Mouse (Mus musculus) heart, embryonic 14.5 days (tissue): ENCODE results near the gene Pds5a. TPM values are rescaled to one million over a fixed set of nuclear protein-coding genes. Genes with fewer than 3 reads are reported as not detected.

ENCODE experiments used
- ATAC-seq: fragments of 200-750 bp; cut with Nextera tagmentation; 2 replicates; pipeline ENCODE4 v1.8.0; 2017; ENCODE audit warnings: low read depth, moderate TSS enrichment; ENCODE audit not compliant: insufficient number of reproducible peaks, insufficient read depth, low FRiP score
- H3K27ac ChIP-seq, 2 experiments: fragments of 200-500 bp in 1 of 2; fragments of 300-500 bp in 1 of 2; sonication (generic) in 1 of 2; replicated peaks in 1 of 2; 2 replicates each; pipeline ENCODE4 v1.5.1; 2012 to 2014; ENCODE audit warnings: low read depth in 2 of 2, low read length in 2 of 2, control low read depth in 1 of 2, mild to moderate bottlenecking in 1 of 2, mixed read lengths in 1 of 2; ENCODE audit not compliant: control insufficient read depth in 1 of 2, insufficient read depth in 1 of 2
- H3K27me3 ChIP-seq: fragments of 300-500 bp; sonication (generic); 2 replicates; pipeline ENCODE4 v1.6.1; 2014; ENCODE audit warnings: mild to moderate bottlenecking, low read length, control low read depth; ENCODE audit not compliant: control insufficient read depth, insufficient read depth
- H3K36me3 ChIP-seq: fragments of 300-500 bp; sonication (generic); 2 replicates; pipeline ENCODE4 v1.6.1; 2014; ENCODE audit warnings: mild to moderate bottlenecking, control low read depth, low read length, mixed read lengths; ENCODE audit not compliant: control insufficient read depth, insufficient read depth
- H3K4me1 ChIP-seq, 2 experiments: fragments of 200-500 bp in 1 of 2; fragments of 300-500 bp in 1 of 2; sonication (generic) in 1 of 2; 2 replicates each; pipeline ENCODE4 v1.6.1; 2012 to 2014; ENCODE audit warnings: low read length in 2 of 2, control low read depth in 1 of 2, mixed read lengths in 1 of 2; ENCODE audit not compliant: control insufficient read depth in 2 of 2, insufficient read depth in 2 of 2
- H3K4me2 ChIP-seq: fragments of 300-500 bp; sonication (generic); 2 replicates; pipeline ENCODE4 v1.6.1; 2014; ENCODE audit warnings: mild to moderate bottlenecking, low read length
- H3K4me3 ChIP-seq, 2 experiments: fragments of 200-500 bp in 1 of 2; fragments of 300-500 bp in 1 of 2; sonication (generic) in 1 of 2; 2 replicates each; pipeline ENCODE4 v1.5.1; 2012 to 2014; ENCODE audit warnings: low read length in 2 of 2, mild to moderate bottlenecking in 2 of 2, control low read depth in 1 of 2, low read depth in 1 of 2, moderate library complexity in 1 of 2; ENCODE audit not compliant: control insufficient read depth in 1 of 2, insufficient read depth in 1 of 2
- H3K9ac ChIP-seq: fragments of 300-500 bp; sonication (generic); 2 replicates; pipeline ENCODE4 v1.6.1; 2014; ENCODE audit warnings: mild to moderate bottlenecking, low read length
- H3K9me3 ChIP-seq: fragments of 300-500 bp; sonication (generic); 2 replicates; pipeline ENCODE4 v1.6.1; 2016; ENCODE audit warnings: low read length, control low read depth; ENCODE audit not compliant: control insufficient read depth
- WGBS: fragments of 180-500 bp; shearing (Covaris S2); extraction: QIAGEN DNeasy Blood & Tissue Kit; methylation state at CpG from one replicate; pipeline ENCODE4 v1.1.7; 2014; 5-methylcytosine and 5-hydroxymethylcytosine counted together
- polyA plus RNA-seq: library from polyadenylated mRNA; unstranded; fragments of >200 nt; fragmentation: Nextera tagmentation; extraction: Ambion mirVana; gene quantifications from 2 replicates; pipeline ENCODE4 v1.2.1, GENCODE M21; 2014

Pds5a gene
- polyA plus RNA-seq, 1 experiment from 2014 or later, result 56.1 TPM

DNA sequence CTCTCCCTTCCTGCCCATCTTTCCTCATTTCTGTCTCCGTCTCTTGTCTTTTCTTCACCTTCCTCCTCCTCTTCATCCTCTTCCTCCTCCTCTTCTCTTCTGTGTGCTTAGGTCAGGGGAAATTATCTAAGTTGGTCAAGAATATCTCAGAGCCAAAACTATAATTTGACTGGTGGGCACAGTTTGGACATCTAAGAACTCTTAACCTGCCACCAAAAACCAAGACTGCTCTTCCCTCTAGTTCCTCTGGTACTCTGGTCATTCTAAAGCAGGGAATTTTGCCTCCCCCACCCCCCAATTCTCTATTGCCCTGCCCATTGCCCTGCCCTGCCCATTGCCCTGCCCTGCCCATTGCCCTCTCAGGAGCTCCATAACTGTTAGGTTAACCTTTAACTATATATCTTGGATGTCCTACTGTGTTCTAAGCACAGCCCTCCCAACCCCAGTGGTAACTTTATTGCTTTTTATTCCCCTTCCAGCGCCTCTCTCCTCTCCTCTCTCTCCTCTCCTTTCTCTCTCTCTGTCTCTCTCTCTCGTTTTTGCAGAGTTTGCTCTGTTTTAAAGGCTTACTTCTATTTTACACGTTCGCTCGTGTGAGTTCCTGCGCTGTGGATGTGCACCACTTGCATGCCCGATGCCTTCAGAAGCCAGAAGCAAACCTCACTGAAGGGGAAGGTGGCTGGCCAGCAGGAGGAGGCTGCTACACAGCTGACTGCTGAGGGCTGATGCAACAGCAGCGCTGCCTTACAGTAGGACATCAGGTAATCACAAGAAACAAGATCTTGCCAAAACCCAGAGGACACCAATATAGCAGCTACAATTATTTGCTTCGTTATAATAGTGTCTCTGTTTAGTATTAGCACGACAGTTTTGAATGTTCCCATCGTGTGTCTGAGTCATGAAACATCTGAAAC, 6.9 kb upstream of the Pds5a start:
- H3K9me3 ChIP-seq, result no peaks in the 10 kb centered on the region
- H3K4me1 ChIP-seq, result no peaks in the 10 kb centered on the region
- ATAC-seq, result no peak
- 69% methylated on average over 12 of the region's 12 CpGs for WGBS
- no peaks in the 10 kb centered on the region for H3K27me3 ChIP-seq
- H3K36me3 ChIP-seq, result no peaks in the 10 kb centered on the region
- no peak overlapping the region for H3K27ac ChIP-seq
- H3K4me2 ChIP-seq, result no peak overlapping the region
- no peak overlapping the region for H3K4me3 ChIP-seq
- H3K9ac ChIP-seq, result no peak overlapping the region

DNA sequence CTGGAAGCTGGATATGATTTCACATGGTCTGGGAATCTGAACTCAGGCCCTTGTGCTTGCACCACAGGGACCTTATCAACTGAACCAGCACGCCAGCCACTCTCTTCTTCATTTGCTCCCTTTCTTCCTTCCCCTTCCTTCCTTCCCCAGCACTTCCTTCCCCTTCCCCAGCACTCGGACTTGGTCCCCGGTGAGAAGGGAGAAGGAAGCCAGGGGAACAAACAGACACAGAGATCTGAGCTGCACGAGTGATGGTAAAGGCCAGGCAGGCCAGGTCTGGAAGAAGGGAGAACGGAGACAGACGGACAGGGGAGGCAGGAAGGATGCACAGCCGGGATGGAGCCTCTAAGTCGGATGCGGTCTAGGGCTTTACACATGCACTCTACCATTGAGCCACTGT, 5.2 kb upstream of the Pds5a start:
- WGBS, result 50% methylated on average over 9 of the region's 9 CpGs

DNA sequence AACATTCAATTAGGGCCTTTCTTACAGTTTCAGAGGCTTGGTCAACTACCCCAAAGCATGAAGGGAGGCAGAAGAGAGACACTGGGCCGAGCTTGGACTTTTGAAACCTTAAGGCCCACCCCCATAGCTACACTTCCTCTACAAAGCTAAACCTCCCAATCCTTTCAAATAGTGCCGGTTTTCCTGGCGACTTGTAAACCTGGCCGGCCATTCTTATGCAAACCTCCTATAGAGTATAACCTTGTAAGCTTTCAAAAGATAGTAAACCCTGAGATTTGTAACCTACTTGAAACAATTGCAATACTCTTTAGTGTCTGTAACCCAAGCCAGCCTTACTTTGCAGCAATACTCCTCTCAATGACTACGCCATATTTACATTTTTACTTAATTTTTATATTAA, 2.0 kb upstream of the Pds5a start:
- Histone ChIP-seq H3K27ac (no peak overlapping the region), H3K9me3 (no peaks in the 10 kb centered on the region), H3K4me2 (no peak overlapping the region), H3K4me3 (no peak overlapping the region), H3K36me3 (peaks cover 9% of the 10 kb centered on the region), H3K9ac (no peak overlapping the region), H3K27me3 (no peaks in the 10 kb centered on the region), H3K4me1 (peaks cover 0 to 10% of the 10 kb centered on the region in 2 experiments; a peak in 2 of 4 replicates)
- WGBS, result 88% methylated on average over 5 of the region's 5 CpGs
- no peak for ATAC-seq

More for the DNA sequence above, 5.2 kb upstream of the Pds5a start:
- no peaks in the 10 kb centered on the region for H3K27me3 ChIP-seq
- H3K4me3 ChIP-seq, result no peak overlapping the region
- no peaks in the 10 kb centered on the region for H3K4me1 ChIP-seq
- ATAC-seq, result no peak
- no peak overlapping the region for H3K27ac ChIP-seq
- H3K9ac ChIP-seq, result no peak overlapping the region
- H3K9me3 ChIP-seq, result no peaks in the 10 kb centered on the region
- no peak overlapping the region for H3K4me2 ChIP-seq
- no peaks in the 10 kb centered on the region for H3K36me3 ChIP-seq

DNA sequence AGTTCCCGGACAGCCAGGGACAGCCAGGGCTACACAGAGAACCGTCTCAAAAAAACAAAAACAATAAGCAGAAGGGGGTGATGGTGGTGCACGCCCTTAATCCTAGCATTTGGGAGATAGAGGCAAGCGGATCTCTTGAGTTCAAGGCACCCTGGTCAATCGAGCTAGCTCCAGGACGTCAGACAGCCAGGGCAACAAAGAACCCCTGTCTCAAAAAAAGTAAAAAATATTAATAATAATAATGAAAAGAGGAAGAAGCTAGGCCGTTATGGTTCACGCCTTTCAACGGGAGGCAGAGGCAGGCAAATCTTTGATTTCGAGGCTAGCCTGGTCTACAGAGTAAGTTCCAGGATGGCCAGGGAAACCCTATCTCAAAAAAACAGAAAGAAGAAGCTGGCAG, 1.1 kb upstream of the Pds5a start:
- no peak for ATAC-seq
- Histone ChIP-seq H3K27ac (peak overlapping the region; percentile 95 to 99), H3K27me3 (no peaks in the 10 kb centered on the region), H3K36me3 (peaks cover 17% of the 10 kb centered on the region), H3K4me1 (peaks cover 0 to 10% of the 10 kb centered on the region in 2 experiments; a peak in 2 of 4 replicates), H3K9ac (peak overlapping the region; percentile 98), H3K9me3 (no peaks in the 10 kb centered on the region), H3K4me3 (peak overlapping the region; percentile 99 to 100; a peak in 3 of 4 replicates), H3K4me2 (peak overlapping the region; percentile 75)
- WGBS, result 65% methylated on average over 10 of the region's 10 CpGs

DNA sequence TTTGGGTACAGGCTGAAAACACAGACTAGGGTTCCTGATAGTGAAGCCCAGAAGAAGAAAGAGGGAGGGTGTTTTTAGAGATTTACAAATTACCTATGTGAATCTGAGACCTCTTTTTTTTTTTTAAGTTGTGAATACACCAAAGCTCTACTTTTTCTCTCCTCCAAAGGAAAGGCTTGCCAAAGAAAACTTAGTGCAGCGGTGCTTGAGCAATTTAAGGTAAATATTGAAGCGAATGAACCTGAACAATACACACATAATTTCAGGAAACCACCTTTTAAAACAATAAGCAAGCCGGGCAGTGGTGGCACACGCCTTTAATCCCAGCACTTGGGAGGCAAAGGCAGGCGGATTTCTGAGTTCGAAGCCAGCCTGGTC, 675 bp upstream of the Pds5a start:
- peak overlapping the region; percentile 98 for H3K9ac ChIP-seq
- 20% methylated on average over 6 of the region's 6 CpGs for WGBS
- H3K4me1 ChIP-seq, result peaks cover 0 to 10% of the 10 kb centered on the region in 2 experiments; a peak in 2 of 4 replicates
- peaks cover 20% of the 10 kb centered on the region for H3K36me3 ChIP-seq
- H3K4me2 ChIP-seq, result peak overlapping the region; percentile 75
- H3K4me3 ChIP-seq, result peak overlapping the region; percentile 99 to 100
- H3K27ac ChIP-seq, result peak overlapping the region; percentile 95 to 99
- no peaks in the 10 kb centered on the region for H3K27me3 ChIP-seq
- no peak for ATAC-seq
- no peaks in the 10 kb centered on the region for H3K9me3 ChIP-seq

DNA sequence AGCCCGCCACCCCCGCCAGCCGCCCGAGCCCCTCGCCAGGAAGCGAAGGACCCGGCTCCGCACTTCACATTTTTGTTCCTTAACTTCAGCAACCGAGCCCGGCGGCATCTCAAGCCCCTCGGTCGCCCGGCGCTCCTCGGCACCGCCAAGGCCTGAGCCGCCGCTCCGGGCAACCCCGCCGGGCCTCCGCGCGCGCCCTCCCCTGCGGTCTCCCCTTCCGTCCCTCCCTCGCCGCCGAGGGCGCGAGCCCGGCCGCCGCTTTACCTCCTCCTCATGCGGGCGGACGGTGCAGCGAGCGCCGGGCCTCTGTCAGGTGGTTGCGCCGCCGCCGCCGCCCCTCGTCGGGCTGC, 612 bp downstream of the Pds5a start:
- H3K9me3 ChIP-seq, result no peaks in the 10 kb centered on the region
- ATAC-seq, result peak; percentile 45; the same call in 1 of the 2 replicates
- peaks cover 25% of the 10 kb centered on the region for H3K36me3 ChIP-seq
- H3K4me1 ChIP-seq, result peaks cover 0 to 10% of the 10 kb centered on the region in 2 experiments; a peak in 2 of 4 replicates
- no peaks in the 10 kb centered on the region for H3K27me3 ChIP-seq
- H3K27ac ChIP-seq, result peak overlapping the region; percentile 95 to 99
- H3K4me2 ChIP-seq, result peak overlapping the region; percentile 75
- peak overlapping the region; percentile 98 for H3K9ac ChIP-seq
- peak overlapping the region; percentile 99 to 100 for H3K4me3 ChIP-seq
- WGBS, result under 1% methylated on average over 37 of the region's 49 CpGs

DNA sequence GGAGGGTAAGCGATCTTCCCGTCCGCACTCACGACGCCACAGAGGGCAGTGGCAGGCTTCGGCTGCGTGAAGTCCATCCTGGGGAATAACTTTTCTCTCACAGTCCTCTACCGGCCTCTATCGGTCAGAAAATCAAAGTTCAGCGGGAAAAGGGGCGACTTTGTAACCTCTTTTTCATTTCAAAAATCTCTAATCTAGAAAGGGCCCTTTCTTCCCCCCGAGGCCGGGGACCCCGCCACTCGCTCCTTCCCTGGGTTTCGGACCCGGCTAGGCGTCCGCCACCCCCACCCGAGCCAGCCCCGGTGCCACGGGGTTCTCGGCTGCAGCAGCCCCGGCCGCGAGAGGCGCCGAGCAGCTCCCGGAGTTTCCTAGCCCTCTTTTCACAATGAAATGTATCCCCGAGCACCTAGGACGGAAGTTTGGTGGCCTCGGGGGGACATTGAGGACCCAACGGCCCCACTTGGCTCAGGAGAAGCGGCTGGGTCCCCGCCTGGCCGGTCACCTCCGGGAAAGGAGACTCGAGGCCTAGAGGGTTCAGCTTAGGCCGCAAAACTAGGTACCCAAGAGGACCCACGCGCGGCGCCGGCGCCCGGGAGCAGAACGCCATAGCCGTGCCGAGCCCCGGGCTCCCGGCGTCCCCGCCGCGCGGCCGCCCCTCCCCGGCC, 1.1 kb downstream of the Pds5a start:
- H3K27me3 ChIP-seq, result no peaks in the 10 kb centered on the region
- no peaks in the 10 kb centered on the region for H3K9me3 ChIP-seq
- H3K4me1 ChIP-seq, result peaks cover 0 to 10% of the 10 kb centered on the region in 2 experiments; a peak in 2 of 4 replicates
- peak overlapping the region; percentile 99 to 100 for H3K4me3 ChIP-seq
- peak overlapping the region; percentile 75 for H3K4me2 ChIP-seq
- no peak for ATAC-seq
- WGBS, result under 1% methylated on average over 58 of the region's 58 CpGs
- peaks cover 27% of the 10 kb centered on the region for H3K36me3 ChIP-seq
- peak overlapping the region; percentile 98 for H3K9ac ChIP-seq
- peak overlapping the region; percentile 95 to 99 for H3K27ac ChIP-seq
